Mouse (Mus musculus) midbrain, embryonic 13.5 days (tissue): ENCODE results near the gene Shisa8. TPM values are rescaled to one million over a fixed set of nuclear protein-coding genes. Genes with fewer than 3 reads are reported as not detected.

ENCODE experiments used
- microRNA counts: library from miRNA; unstranded; fragments of <30 nt; microRNA quantifications from one replicate; lab custom pipeline; 2016
- microRNA-seq: library from miRNA; unstranded; fragments of <30 nt; microRNA quantifications from one replicate; pipeline ENCODE4, GENCODE M21; 2016
- polyA plus RNA-seq: library from polyadenylated mRNA; unstranded; fragments of >200 nt; fragmentation: Nextera tagmentation; extraction: Ambion mirVana; gene quantifications from 2 replicates; pipeline ENCODE4 v1.2.1, GENCODE M21; 2015

Gene Shisa8
- polyA plus RNA-seq, 1 experiment from 2014 or later, result 0.70 TPM

MicroRNAs encoded within 50 kb of the gene (microRNA counts, 519-probe panel; counts per million panel counts)
- microRNA mmu-miR-33 (lab: Ali Mortazavi, UCI), result 3,406 counts per million, percentile 69 among the panel's probes with 10 or more counts

Small RNA genes within 50 kb of the gene (microRNA-seq; reads per million reads assigned to microRNA genes)
- 158 reads per million, percentile 58 among the genes with 10 or more reads in this experiment for gene Mir33

Other genes with a start within 250 kb of the Shisa8 start
- gene 1700029P11Rik, start 232.3 kb downstream of the Shisa8 start, polyA plus RNA-seq, result not detected in 2 replicates
- gene Xrcc6, start 225.0 kb downstream of the Shisa8 start, polyA plus RNA-seq, result 42.8 and 46.0 TPM in 2 replicates
- gene Desi1, start 179.0 kb downstream of the Shisa8 start, polyA plus RNA-seq, result 37.5 and 42.7 TPM in 2 replicates
- gene Snu13, start 165.2 kb downstream of the Shisa8 start, polyA plus RNA-seq, result 222 and 230 TPM in 2 replicates
- not detected in 2 replicates for gene 4930407I10Rik, start 153.7 kb downstream of the Shisa8 start, polyA plus RNA-seq
- 0.05 TPM in 1 of 2 replicates, not detected in the other for gene Mei1, start 142.8 kb downstream of the Shisa8 start, polyA plus RNA-seq
- gene Ccdc134, start 84.9 kb downstream of the Shisa8 start, polyA plus RNA-seq, result 12.0 and 14.0 TPM in 2 replicates
- gene Srebf2, start 65.6 kb downstream of the Shisa8 start, polyA plus RNA-seq, result 225 and 230 TPM in 2 replicates
- gene Tnfrsf13c, start 11.6 kb upstream of the Shisa8 start, polyA plus RNA-seq, result not detected in 2 replicates
- 28.6 and 30.4 TPM in 2 replicates for gene Cenpm, start 31.9 kb upstream of the Shisa8 start, polyA plus RNA-seq
- 9.6 and 9.7 TPM in 2 replicates for gene 1500009C09Rik, start 39.6 kb upstream of the Shisa8 start, polyA plus RNA-seq
- gene Sept3, start 62.1 kb upstream of the Shisa8 start, polyA plus RNA-seq, result 341 and 349 TPM in 2 replicates
- gene Wbp2nl, start 86.1 kb upstream of the Shisa8 start, polyA plus RNA-seq, result not detected in 2 replicates
- gene Naga, start 126.1 kb upstream of the Shisa8 start, polyA plus RNA-seq, result 18.1 and 22.7 TPM in 2 replicates
- 0.99 and 1.5 TPM in 2 replicates for gene Pheta2, start 126.1 kb upstream of the Shisa8 start, polyA plus RNA-seq
- 303 and 324 TPM in 2 replicates for gene Smdt1, start 126.1 kb upstream of the Shisa8 start, polyA plus RNA-seq
- gene Ndufa6, start 141.5 kb upstream of the Shisa8 start, polyA plus RNA-seq, result 350 and 359 TPM in 2 replicates
- gene Cyp2d22, start 167.4 kb upstream of the Shisa8 start, polyA plus RNA-seq, result 1.1 and 1.8 TPM in 2 replicates
- gene Cyp2d11, start 181.2 kb upstream of the Shisa8 start, polyA plus RNA-seq, result not detected in 2 replicates
- not detected in 2 replicates for gene Cyp2d10, start 194.4 kb upstream of the Shisa8 start, polyA plus RNA-seq
- not detected in 2 replicates for gene Cyp2d9, start 220.6 kb upstream of the Shisa8 start, polyA plus RNA-seq